Comparison of ENCODE assay signal across 13 mouse cellular contexts in the genomic region with DNA sequence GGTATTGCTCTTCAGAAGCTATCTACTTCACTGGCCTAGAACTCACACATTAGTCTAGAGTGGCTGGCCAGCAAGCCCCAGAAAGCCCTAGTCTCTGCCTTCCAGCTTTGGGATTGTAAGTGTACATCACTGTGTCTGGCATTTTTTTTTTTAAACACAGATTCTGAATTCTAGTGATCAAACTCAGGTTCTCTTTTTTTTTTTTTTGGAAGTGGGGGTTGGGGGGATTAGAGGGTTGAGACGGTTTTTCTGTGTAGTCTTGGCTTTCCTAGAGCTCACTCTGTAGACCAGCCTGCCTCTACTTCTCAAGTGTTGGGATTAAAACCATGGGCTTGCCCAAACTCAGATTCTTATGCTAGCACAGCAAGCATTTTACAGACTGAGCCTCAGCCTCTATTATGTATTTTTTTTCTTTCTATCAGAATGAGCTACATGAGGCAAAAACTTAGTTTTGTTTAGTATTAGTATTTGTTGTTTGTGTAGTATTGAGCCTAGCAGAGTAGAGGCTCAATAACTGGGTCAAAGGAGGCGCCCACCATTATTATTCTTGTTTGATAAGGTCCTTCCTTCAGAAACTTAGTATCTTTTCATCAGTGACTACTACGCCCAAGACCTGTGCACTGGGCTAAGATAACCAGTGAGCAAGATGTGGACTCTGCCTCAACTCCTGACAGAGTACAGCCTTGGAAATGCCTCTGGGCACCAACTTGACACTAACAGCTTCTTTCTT. TPM values are rescaled to one million over a fixed set of nuclear protein-coding genes. Genes with fewer than 3 reads are reported as not detected.
DNase-seq lines count a peak whose midpoint lies in the region; ATAC-seq and TF ChIP-seq lines count a peak whose summit lies in the region.
"Had no signal": no experiment of that assay in that cellular context is flagged by ENCODE, and none has a peak within 500 bp of the region (broad histone marks: within the 10 kb centered on the region; RNA-seq: fewer than 3 reads in every experiment).

No protein-coding gene starts in this region.

- H3K9ac ChIP-seq in limb, embryonic 13.5 days: no peak overlapping the region
- no peak overlapping the region for H3K9ac ChIP-seq in MEL (ENCODE audit: control insufficient read depth, low read depth, low read length, poor library complexity, severe bottlenecking)
- H3K9ac ChIP-seq in liver, embryonic 14.5 days (replicated peaks): peak overlapping the region; percentile 62

- TF ChIP-seq CTCF in gastrocnemius, adult 2 months (IDR thresholded peaks at IDR 0.05): no peak
- TF ChIP-seq CTCF in MEL (IDR thresholded peaks at IDR 0.05 in 2 of 3, conservative IDR thresholded peaks at IDR 0.05 in 1 of 3; ENCODE audit: control insufficient read depth in 1 of 3, insufficient read depth in 1 of 3, low read depth in 2 of 3, low read length in 3 of 3, poor library complexity in 1 of 3, severe bottlenecking in 1 of 3): no peak
- TF ChIP-seq CTCF in liver, embryonic 14.5 days (IDR thresholded peaks at IDR 0.05; ENCODE audit: low read depth): no peak

- H3K27me3 ChIP-seq in limb, embryonic 13.5 days: no peaks in the 10 kb centered on the region
- H3K27me3 ChIP-seq in limb, embryonic 10.5 days (ENCODE audit: low read depth, poor library complexity, severe bottlenecking): no peaks in the 10 kb centered on the region
- H3K27me3 ChIP-seq in MEL (ENCODE audit: control insufficient read depth in 1 of 2, insufficient read depth in 2 of 2, low read length in 2 of 2): no peaks in the 10 kb centered on the region
- H3K27me3 ChIP-seq in liver, embryonic 14.5 days (ENCODE audit: control insufficient read depth, insufficient read depth, low read length): no peaks in the 10 kb centered on the region
- H3K27me3 ChIP-seq: neural tube, embryonic 12.5 days had no signal

- TF ChIP-seq RAD21 in MEL (IDR thresholded peaks at IDR 0.05; ENCODE audit: low read depth, low read length): no peak

- no peak for TF ChIP-seq POLR2A in MEL (IDR thresholded peaks at IDR 0.05; ENCODE audit: control insufficient read depth in 1 of 2, insufficient read depth in 1 of 2, low read depth in 1 of 2, low read length in 2 of 2, poor library complexity in 1 of 2)

- H3K36me3 ChIP-seq in limb, embryonic 13.5 days: peaks cover 43% of the 10 kb centered on the region
- peaks cover 70% of the 10 kb centered on the region for H3K36me3 ChIP-seq in limb, embryonic 10.5 days
- peaks cover 0 to 18% of the 10 kb centered on the region in 2 experiments; a peak in 2 of 4 replicates for H3K36me3 ChIP-seq in MEL (ENCODE audit: control insufficient read depth in 1 of 2, insufficient read depth in 2 of 2, low read length in 2 of 2)
- H3K36me3 ChIP-seq in liver, embryonic 14.5 days (replicated peaks; ENCODE audit: control insufficient read depth, insufficient read depth, low read depth): peaks cover 73% of the 10 kb centered on the region

- peak overlapping the region; percentile 80 for H3K4me3 ChIP-seq in gastrocnemius, adult 2 months
- no peak overlapping the region for H3K4me3 ChIP-seq in limb, embryonic 13.5 days
- H3K4me3 ChIP-seq in limb, embryonic 10.5 days: no peak overlapping the region
- no peak overlapping the region for H3K4me3 ChIP-seq in MEL (ENCODE audit: control insufficient read depth in 1 of 2, insufficient read depth in 1 of 2, low read depth in 2 of 2, low read length in 2 of 2)
- H3K4me3 ChIP-seq in liver, embryonic 14.5 days (ENCODE audit: insufficient read depth in 1 of 2, low read depth in 2 of 2, low read length in 2 of 2): peak overlapping the region; percentile 35 to 95
- H3K4me3 ChIP-seq: neural tube, embryonic 12.5 days had no signal

- intact Hi-C loops in gastrocnemius, adult 2 months (cut with DNase I): no loop called here

- peaks cover 92% of the 10 kb centered on the region for H3K4me1 ChIP-seq in limb, embryonic 13.5 days
- peaks cover 57% of the 10 kb centered on the region for H3K4me1 ChIP-seq in limb, embryonic 10.5 days
- H3K4me1 ChIP-seq in MEL (ENCODE audit: control insufficient read depth in 1 of 2, insufficient read depth in 2 of 2, low read length in 2 of 2): peaks cover 3 to 16% of the 10 kb centered on the region in 2 experiments
- H3K4me1 ChIP-seq in liver, embryonic 14.5 days (replicated peaks; ENCODE audit: control insufficient read depth in 2 of 2, insufficient read depth in 2 of 2, low read length in 1 of 2): peaks cover 56 to 82% of the 10 kb centered on the region in 2 experiments

- no peak for DNase-seq in gastrocnemius, adult 2 months
- no peak for DNase-seq in gastrocnemius, postnatal 10 days
- DNase-seq in limb, embryonic 10.5 days (ENCODE audit: low spot score): no peak
- DNase-seq in MEL (ENCODE audit: low read depth, low spot score): peak; percentile 30
- no peak for DNase-seq in liver, embryonic 14.5 days (ENCODE audit: low read depth in 3 of 3, low spot score in 3 of 3)
- DNase-seq in urinary bladder, postnatal 10 days (ENCODE audit: low spot score): no peak
- DNase-seq in thymus, postnatal 25 days: no peak
- DNase-seq: B cell, adult 2 months; lung, postnatal 4 days; right cerebral cortex, adult 18-20 months; thymus, postnatal 36 days had no signal

- ATAC-seq in limb, embryonic 13.5 days (ENCODE audit: low FRiP score, low read depth): no peak
- ATAC-seq in liver, embryonic 14.5 days (ENCODE audit: insufficient read depth): peak; percentile 72

- peak; percentile 21 to 38; a peak in 3 of 4 replicates for TF ChIP-seq EP300 in MEL (IDR thresholded peaks at IDR 0.05; ENCODE audit: low read depth in 1 of 2, low read length in 2 of 2)
- TF ChIP-seq EP300 in liver, embryonic 14.5 days (IDR thresholded peaks at IDR 0.05; ENCODE audit: low read depth): peak; percentile 58; the same call in 1 of the 2 replicates

- WGBS in limb, embryonic 13.5 days: 75% methylated on average over 3 of the region's 3 CpGs
- 87% methylated on average over 3 of the region's 3 CpGs for WGBS in limb, embryonic 10.5 days
- WGBS in liver, embryonic 14.5 days (ENCODE audit: insufficient replicate concordance): 24% methylated on average over 3 of the region's 3 CpGs

- H3K9me3 ChIP-seq in limb, embryonic 13.5 days: no peaks in the 10 kb centered on the region
- no peaks in the 10 kb centered on the region for H3K9me3 ChIP-seq in limb, embryonic 10.5 days (replicated peaks)
- H3K9me3 ChIP-seq in MEL (replicated peaks; ENCODE audit: insufficient read depth, low read length): no peaks in the 10 kb centered on the region
- no peaks in the 10 kb centered on the region for H3K9me3 ChIP-seq in liver, embryonic 14.5 days (ENCODE audit: control insufficient read depth, low read length)
- H3K9me3 ChIP-seq: neural tube, embryonic 12.5 days had no signal

- H3K4me2 ChIP-seq in limb, embryonic 13.5 days (replicated peaks): peak overlapping the region; percentile 77; the same call in 1 of the 2 replicates
- H3K4me2 ChIP-seq in liver, embryonic 14.5 days (ENCODE audit: low read depth): peak overlapping the region; percentile 84

- H3K79me2 ChIP-seq in MEL (ENCODE audit: control insufficient read depth, insufficient read depth, low read length, poor library complexity): no peaks in the 10 kb centered on the region

- peak overlapping the region; percentile 99 for H3K27ac ChIP-seq in gastrocnemius, adult 2 months
- no peak overlapping the region for H3K27ac ChIP-seq in limb, embryonic 13.5 days
- no peak overlapping the region for H3K27ac ChIP-seq in limb, embryonic 10.5 days
- H3K27ac ChIP-seq in MEL (ENCODE audit: control insufficient read depth, low read depth, low read length): peak overlapping the region; percentile 0; the same call in 1 of the 2 replicates
- peak overlapping the region; percentile 72 for H3K27ac ChIP-seq in liver, embryonic 14.5 days
- H3K27ac ChIP-seq: neural tube, embryonic 12.5 days had no signal

TF ChIP-seq in MEL, 35 proteins besides CTCF, POLR2A, EP300 and RAD21:
- TF ChIP-seq GATA1 (IDR thresholded peaks at IDR 0.05; ENCODE audit: low read depth, low read length): peak; percentile 71
- peak; percentile 87 for TF ChIP-seq ZNF384 (IDR thresholded peaks at IDR 0.05; ENCODE audit: low read depth, low read length)
- no peak for TF ChIP-seq ZKSCAN1 (IDR thresholded peaks at IDR 0.05; ENCODE audit: low read depth, low read length)

RNA-seq across cellular contexts. Expression of a gene that starts 6.9 kb away (rescaled TPM):
- 10 to 100 TPM; 15.7 to 40.3 TPM for total RNA-seq in gastrocnemius, adult 2 months (2021)
- 10 to 100 TPM; 19.6 to 21.4 TPM for total RNA-seq in gastrocnemius, postnatal 10 days (2021)
- polyA plus RNA-seq in limb, embryonic 13.5 days (2015; fragmentation: Nextera tagmentation; extraction: Ambion mirVana): 93.3 and 93.5 TPM in 2 replicates
- polyA plus RNA-seq in limb, embryonic 10.5 days (2016; fragmentation: Nextera tagmentation; extraction: Ambion mirVana): 90.1 and 103 TPM in 2 replicates
- 4.8 and 6.5 TPM in 2 replicates for total RNA-seq in MEL (2012; rRNA removed)
- polyA plus RNA-seq in MEL (2012; ENCODE audit: insufficient read depth in 1 of 2, insufficient read length in 2 of 2, low read depth in 1 of 2, low replicate concordance in 2 of 2, missing spikeins in 1 of 2): 10 to 100 TPM in 1 of 2 experiments, not detected in 1; 23.9 TPM
- 72.2 and 81.6 TPM in 2 replicates for polyA plus RNA-seq in liver, embryonic 14.5 days (2012; rRNA removed)
- polyA plus RNA-seq in liver, embryonic 14.5 days (2014; fragmentation: Nextera tagmentation; extraction: Ambion mirVana): 172 and 186 TPM in 2 replicates

RNA-seq across cellular contexts. Expression of a gene that starts 23.2 kb away (rescaled TPM):
- total RNA-seq in gastrocnemius, adult 2 months (2021): 1 to 10 TPM; 1.1 to 1.7 TPM
- 10 to 100 TPM; 10.4 to 12.8 TPM for total RNA-seq in gastrocnemius, postnatal 10 days (2021)
- polyA plus RNA-seq in limb, embryonic 13.5 days (2015; fragmentation: Nextera tagmentation; extraction: Ambion mirVana): 83.1 and 86.8 TPM in 2 replicates
- polyA plus RNA-seq in limb, embryonic 10.5 days (2016; fragmentation: Nextera tagmentation; extraction: Ambion mirVana): 141 and 147 TPM in 2 replicates
- total RNA-seq in MEL (2012; rRNA removed): 59.3 and 68.3 TPM in 2 replicates
- 100 to 1,000 TPM in 1 of 2 experiments, not detected in 1; 131 TPM for polyA plus RNA-seq in MEL (2012; ENCODE audit: insufficient read depth in 1 of 2, insufficient read length in 2 of 2, low read depth in 1 of 2, low replicate concordance in 2 of 2, missing spikeins in 1 of 2)
- 25.1 and 47.1 TPM in 2 replicates for polyA plus RNA-seq in liver, embryonic 14.5 days (2012; rRNA removed)
- polyA plus RNA-seq in liver, embryonic 14.5 days (2014; fragmentation: Nextera tagmentation; extraction: Ambion mirVana): 80.9 and 82.6 TPM in 2 replicates

Comparison
In these comparisons a context has a peak if more than half of its experiments do, and no peak if none do; other contexts are left out.
1. H3K27ac ChIP-seq: peak in gastrocnemius, adult 2 months (single experiment), MEL (single experiment) and liver, embryonic 14.5 days (single experiment); none in limb, embryonic 13.5 days (single experiment) and limb, embryonic 10.5 days (single experiment).
2. H3K4me3 ChIP-seq: peak in gastrocnemius, adult 2 months (single experiment) and liver, embryonic 14.5 days (2 of 2); none in limb, embryonic 13.5 days (single experiment), limb, embryonic 10.5 days (single experiment) and MEL (0 of 2).